Mouse (Mus musculus) lung, postnatal 0 days (tissue): Measurements from ENCODE around the gene Grm4. TPM values are rescaled to one million over a fixed set of nuclear protein-coding genes. Genes with fewer than 3 reads are reported as not detected.
A peak's percentile ranks its signal among the peaks of the same experiment; 100 is the strongest.

Source experiments
- ATAC-seq: fragments of 200-750 bp; cut with Nextera tagmentation; 2 replicates; pipeline ENCODE4 v1.8.0; 2017; ENCODE audit warnings: moderate library complexity
- DNase-seq: peaks from one replicate; pipeline ENCODE4 v3.0.0-alpha.2; 2016; ENCODE audit warnings: low spot score
- H3K27ac ChIP-seq: fragments of 300-500 bp; sonication (generic); 2 replicates; pipeline ENCODE4 v1.5.1; 2014; ENCODE audit warnings: antibody characterized with exemption, mild to moderate bottlenecking, low read length, mixed read lengths
- H3K27me3 ChIP-seq: fragments of 300-500 bp; sonication (generic); replicated peaks from 2 replicates; pipeline ENCODE4 v1.6.1; 2014; ENCODE audit warnings: low read length, mixed read lengths; ENCODE audit not compliant: insufficient read depth
- H3K36me3 ChIP-seq: fragments of 300-500 bp; sonication (generic); 2 replicates; pipeline ENCODE4 v1.6.1; 2014; ENCODE audit warnings: low read length, mixed read lengths; ENCODE audit not compliant: insufficient read depth
- H3K4me1 ChIP-seq: fragments of 300-500 bp; sonication (generic); 2 replicates; pipeline ENCODE4 v1.6.1; 2014; ENCODE audit warnings: antibody characterized with exemption, low read depth, low read length, mixed read lengths; ENCODE audit not compliant: insufficient read depth
- H3K4me2 ChIP-seq: fragments of 300-500 bp; sonication (generic); replicated peaks from 2 replicates; pipeline ENCODE4 v1.6.1; 2014; ENCODE audit warnings: low read depth, mild to moderate bottlenecking, low read length, moderate library complexity, mixed read lengths
- H3K4me3 ChIP-seq: fragments of 300-500 bp; sonication (generic); 2 replicates; pipeline ENCODE4 v1.5.1; 2014; ENCODE audit warnings: low read depth, low read length
- H3K9ac ChIP-seq: fragments of 300-500 bp; sonication (generic); replicated peaks from 2 replicates; pipeline ENCODE4 v1.6.1; 2014; ENCODE audit warnings: low read depth, mild to moderate bottlenecking
- H3K9me3 ChIP-seq: fragments of 300-500 bp; sonication (generic); 2 replicates; pipeline ENCODE4 v1.6.1; 2016; ENCODE audit warnings: low read length, mixed read lengths
- CTCF ChIP-seq: IDR thresholded peaks from 2 replicates; pipeline ENCODE4 v1.5.1; 2016; ENCODE audit warnings: antibody characterized with exemption, mild to moderate bottlenecking
- EP300 ChIP-seq: IDR thresholded peaks from 2 replicates; pipeline ENCODE4 v1.6.1; 2016; ENCODE audit warnings: antibody characterized with exemption, mild to moderate bottlenecking, control low read depth
- WGBS: fragments of 180-500 bp; shearing (Covaris S2); extraction: QIAGEN DNeasy Blood & Tissue Kit; methylation state at CpG from one replicate; pipeline ENCODE4 v1.1.7; 2014; 5-methylcytosine and 5-hydroxymethylcytosine counted together
- polyA plus RNA-seq: library from polyadenylated mRNA; unstranded; fragments of >200 nt; fragmentation: Nextera tagmentation; extraction: Ambion mirVana; gene quantifications from 2 replicates; pipeline ENCODE4 v1.2.1, GENCODE M21; 2015

Grm4 gene
- polyA plus RNA-seq, 1 experiment from 2014 or later = not detected

- Histone ChIP-seq H3K4me1 (no peaks in the 10 kb centered on the region), H3K4me2 (no peak overlapping the region), H3K9me3 (no peaks in the 10 kb centered on the region), H3K9ac (no peak overlapping the region), H3K4me3 (peak overlapping the region; percentile 43; the same call in 1 of the 2 replicates), H3K27ac (no peak overlapping the region), H3K36me3 (no peaks in the 10 kb centered on the region), H3K27me3 (peaks cover 56% of the 10 kb centered on the region)
- no peak for ATAC-seq
- no peak for TF ChIP-seq EP300
- peak; percentile 49 for TF ChIP-seq CTCF
- WGBS = 34% methylated on average over 24 of the region's 27 CpGs
- no peak for DNase-seq
Measured at GRCm38 (mm10) chr17:27513916-27514762, 7.1 kb downstream of the Grm4 start.

- Histone ChIP-seq H3K4me1 (no peaks in the 10 kb centered on the region), H3K36me3 (no peaks in the 10 kb centered on the region), H3K27me3 (peaks cover 56% of the 10 kb centered on the region), H3K4me3 (peak overlapping the region; percentile 43), H3K9ac (no peak overlapping the region), H3K4me2 (peak overlapping the region; percentile 91), H3K27ac (no peak overlapping the region), H3K9me3 (no peaks in the 10 kb centered on the region)
- ATAC-seq (no peak), DNase-seq (no peak)
- TF ChIP-seq CTCF (no peak), EP300 (no peak)
- 2% methylated on average over 41 of the region's 66 CpGs for WGBS
Measured at GRCm38 (mm10) chr17:27513279-27513915, 7.8 kb downstream of the Grm4 start.

- Histone ChIP-seq H3K4me3 (peak overlapping the region; percentile 43), H3K27ac (no peak overlapping the region), H3K4me1 (no peaks in the 10 kb centered on the region), H3K27me3 (peaks cover 56% of the 10 kb centered on the region), H3K36me3 (no peaks in the 10 kb centered on the region), H3K9me3 (no peaks in the 10 kb centered on the region), H3K9ac (no peak overlapping the region), H3K4me2 (peak overlapping the region; percentile 91)
- WGBS = 0% methylated on average over 38 of the region's 78 CpGs
- DNase-seq = no peak
- TF ChIP-seq EP300 (no peak), CTCF (no peak)
- no peak for ATAC-seq
Measured at GRCm38 (mm10) chr17:27512619-27513161, 8.5 kb downstream of the Grm4 start.

GRCm38 (mm10) chr17:27511865-27512618 lies 9.2 kb downstream of the Grm4 start:
- TF ChIP-seq CTCF (no peak; the same call in 1 of the 2 replicates), EP300 (no peak)

GRCm38 (mm10) chr17:27511125-27511735 lies 10.0 kb downstream of the Grm4 start:
- WGBS = 90% methylated on average over 7 of the region's 7 CpGs
- Histone ChIP-seq H3K36me3 (no peaks in the 10 kb centered on the region), H3K4me3 (no peak overlapping the region), H3K4me1 (no peaks in the 10 kb centered on the region), H3K9me3 (no peaks in the 10 kb centered on the region), H3K9ac (no peak overlapping the region), H3K27me3 (peaks cover 59% of the 10 kb centered on the region), H3K4me2 (no peak overlapping the region), H3K27ac (no peak overlapping the region)
- TF ChIP-seq CTCF (no peak), EP300 (no peak)
- DNase-seq (no peak), ATAC-seq (no peak)

More at GRCm38 (mm10) chr17:27511865-27512618, 9.2 kb downstream of the Grm4 start:
- Histone ChIP-seq H3K4me3 (peak overlapping the region; percentile 43), H3K4me2 (peak overlapping the region; percentile 91), H3K4me1 (no peaks in the 10 kb centered on the region), H3K27ac (no peak overlapping the region), H3K27me3 (peaks cover 56% of the 10 kb centered on the region), H3K9ac (no peak overlapping the region), H3K36me3 (no peaks in the 10 kb centered on the region), H3K9me3 (no peaks in the 10 kb centered on the region)
- 2% methylated on average over 36 of the region's 64 CpGs for WGBS
- no peak for ATAC-seq
- DNase-seq = no peak
